8 mouse cellular contexts compared by ENCODE assay signal in the genomic region with DNA sequence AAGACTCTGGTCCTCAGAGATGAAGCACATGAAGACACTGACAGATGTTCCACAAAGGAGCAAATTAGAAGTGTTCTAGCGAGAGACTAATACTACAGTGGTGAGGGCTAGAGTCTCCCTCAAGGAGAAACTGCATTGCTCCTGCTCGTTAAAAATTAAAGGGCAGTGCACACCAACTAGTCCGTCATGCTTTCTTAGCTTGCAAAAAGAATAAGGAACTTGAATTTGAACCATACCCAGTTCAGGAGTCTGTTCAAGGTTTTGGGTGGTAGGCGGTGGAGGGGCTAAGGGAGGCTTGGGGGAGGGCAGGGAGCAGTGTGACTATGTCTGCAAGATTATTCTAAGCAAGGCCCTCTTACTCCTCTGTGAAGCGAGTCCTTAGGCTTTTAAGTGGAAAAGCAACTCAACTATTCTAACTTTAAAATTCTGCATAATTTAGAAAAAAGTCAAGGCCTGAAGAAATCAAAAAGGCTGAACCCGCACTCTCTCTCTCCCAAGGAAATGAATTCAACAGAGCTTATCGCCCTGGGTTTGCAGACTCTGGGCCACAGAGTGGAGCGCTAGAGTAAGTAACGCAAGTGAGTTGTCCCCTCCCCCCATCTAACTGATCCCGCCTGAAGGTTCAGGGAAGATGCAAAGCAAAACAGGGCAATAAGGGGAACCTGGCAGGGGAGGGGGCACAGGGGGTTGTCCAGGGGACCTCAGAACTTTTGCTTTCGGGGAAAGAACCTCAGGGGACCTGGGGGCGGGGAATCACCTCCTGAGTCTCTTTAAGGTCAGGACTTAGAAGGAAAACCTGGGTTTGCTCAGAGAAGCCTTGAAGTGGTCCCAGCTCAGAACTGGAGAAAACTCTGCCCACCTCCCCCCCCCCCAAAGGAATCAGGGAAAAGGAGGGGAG. TPM values are rescaled to one million over a fixed set of nuclear protein-coding genes. Genes with fewer than 3 reads are reported as not detected.
DNase-seq lines count a peak whose midpoint lies in the region; ATAC-seq and TF ChIP-seq lines count a peak whose summit lies in the region.

No protein-coding gene starts in this region.

- H3K4me1 ChIP-seq in megakaryocyte, embryonic 14.5 days: peaks cover 76% of the 10 kb centered on the region
- H3K4me1 ChIP-seq in brown adipose tissue, adult 24 weeks (ENCODE audit: control insufficient read depth, insufficient read depth, insufficient read length, low read length): peaks cover 11% of the 10 kb centered on the region
- H3K4me1 ChIP-seq in intestine, postnatal 0 days (replicated peaks; ENCODE audit: control insufficient read depth, insufficient read depth, low read length): peaks cover 3% of the 10 kb centered on the region
- peaks cover 9% of the 10 kb centered on the region; the same call in 1 of the 2 replicates for H3K4me1 ChIP-seq in spleen, adult 2 months (ENCODE audit: control insufficient read depth, insufficient read depth, insufficient read length)

- 44% methylated on average over 12 of the region's 12 CpGs for WGBS in intestine, postnatal 0 days
- WGBS in spleen, adult 2 months: 9% methylated on average over 12 of the region's 12 CpGs

- peak; percentile 97 for DNase-seq in heart, adult 11 months
- peak; percentile 53 for DNase-seq in lung, postnatal 25 days (ENCODE audit: low spot score)
- DNase-seq in spleen, adult 2 months (ENCODE audit: low read depth in 1 of 2, low spot score in 2 of 2): peak in 1 of 2 experiments; percentile 33

- ATAC-seq in megakaryocyte, adult 5-6 weeks (ENCODE audit: poor library complexity, severe bottlenecking): no peak
- ATAC-seq in intestine, postnatal 0 days: no peak
- ATAC-seq in monocyte, adult 5-6 weeks (replicated peaks; ENCODE audit: insufficient number of reproducible peaks, low FRiP score, low TSS enrichment, poor library complexity, severe bottlenecking): no peak

- H3K4me2 ChIP-seq in intestine, postnatal 0 days (replicated peaks; ENCODE audit: low read depth): peak overlapping the region; percentile 88

- peaks cover 35% of the 10 kb centered on the region for H3K27me3 ChIP-seq in megakaryocyte, embryonic 14.5 days (replicated peaks)
- H3K27me3 ChIP-seq in intestine, postnatal 0 days (replicated peaks; ENCODE audit: control insufficient read depth, insufficient read depth, low read length): no peaks in the 10 kb centered on the region
- no peaks in the 10 kb centered on the region for H3K27me3 ChIP-seq in spleen, adult 2 months (ENCODE audit: control insufficient read depth, insufficient read depth, low read length)

- no peak for TF ChIP-seq POLR2A in spleen, adult 2 months (IDR thresholded peaks at IDR 0.05; ENCODE audit: low read depth, low read length)

- no peaks in the 10 kb centered on the region for H3K36me3 ChIP-seq in megakaryocyte, embryonic 14.5 days (replicated peaks; ENCODE audit: low read length)
- peaks cover 4% of the 10 kb centered on the region; the same call in 1 of the 2 replicates for H3K36me3 ChIP-seq in intestine, postnatal 0 days (ENCODE audit: control insufficient read depth, insufficient read depth)
- no peaks in the 10 kb centered on the region for H3K36me3 ChIP-seq in spleen, adult 2 months (ENCODE audit: control insufficient read depth, insufficient read depth, low read length)

- peak; percentile 64 for TF ChIP-seq CTCF in intestine, postnatal 0 days (IDR thresholded peaks at IDR 0.05; ENCODE audit: low read depth)
- no peak; the same call in 1 of the 2 replicates for TF ChIP-seq CTCF in spleen, adult 2 months (IDR thresholded peaks at IDR 0.05; ENCODE audit: extremely low read depth, insufficient read depth, insufficient read length, insufficient replicate concordance)

- H3K27ac ChIP-seq in brown adipose tissue, adult 24 weeks (replicated peaks; ENCODE audit: low read depth, low read length): peak overlapping the region; percentile 83
- no peak overlapping the region; the same call in 1 of the 2 replicates for H3K27ac ChIP-seq in intestine, postnatal 0 days (ENCODE audit: low read depth, low read length)
- peak overlapping the region; percentile 41 for H3K27ac ChIP-seq in spleen, adult 2 months (ENCODE audit: insufficient read depth, low read length)

- no peaks in the 10 kb centered on the region for H3K9me3 ChIP-seq in megakaryocyte, embryonic 14.5 days
- H3K9me3 ChIP-seq in intestine, postnatal 0 days (ENCODE audit: control insufficient read depth): no peaks in the 10 kb centered on the region

- H3K9ac ChIP-seq in intestine, postnatal 0 days (ENCODE audit: low read depth, low read length): peak overlapping the region; percentile 40; the same call in 1 of the 2 replicates

- peak overlapping the region; percentile 95 for H3K4me3 ChIP-seq in megakaryocyte, embryonic 14.5 days (replicated peaks)
- peak overlapping the region; percentile 90 for H3K4me3 ChIP-seq in brown adipose tissue, adult 24 weeks (ENCODE audit: insufficient read depth, low read depth, low read length)
- peak overlapping the region; percentile 74 for H3K4me3 ChIP-seq in intestine, postnatal 0 days (ENCODE audit: low read depth, low read length)
- peak overlapping the region; percentile 83 for H3K4me3 ChIP-seq in spleen, adult 2 months (ENCODE audit: extremely low read depth, insufficient read depth, insufficient read length)

RNA-seq across cellular contexts. Expression of a gene that starts 2.4 kb away (rescaled TPM):
- 1.3 TPM in 1 of 2 replicates, not detected in the other for polyA plus RNA-seq in megakaryocyte, embryonic 14.5 days (2012; ENCODE audit: insufficient read depth, low replicate concordance)
- total RNA-seq in megakaryocyte, adult 5-6 weeks (2015): 30.5 and 33.2 TPM in 2 replicates
- 20.6 and 21.2 TPM in 2 replicates for total RNA-seq in megakaryocyte, adult 5-6 weeks (2017)
- 2.6 and 3.1 TPM in 2 replicates for polyA plus RNA-seq in brown adipose tissue, adult 24 weeks (2012; ENCODE audit: insufficient read depth, insufficient read length, missing spikeins)
- 14.5 and 15.1 TPM in 2 replicates for polyA plus RNA-seq in intestine, postnatal 0 days (2015; fragmentation: Nextera tagmentation; extraction: Ambion mirVana)
- 18.7 and 30.1 TPM in 2 replicates for polyA plus RNA-seq in spleen, adult 2 months (2012; rRNA removed)
- total RNA-seq in monocyte, adult 5-6 weeks (2017): 24.1 to 40.3 TPM (median 24.5 TPM) in 3 replicates

RNA-seq across cellular contexts. Expression of a gene that starts 56.2 kb away (rescaled TPM):
- polyA plus RNA-seq in megakaryocyte, embryonic 14.5 days (2012; ENCODE audit: insufficient read depth, low replicate concordance): 18.4 TPM in 1 of 2 replicates, not detected in the other
- total RNA-seq in megakaryocyte, adult 5-6 weeks (2015): 21.6 and 23.1 TPM in 2 replicates
- total RNA-seq in megakaryocyte, adult 5-6 weeks (2017): 34.1 and 38.5 TPM in 2 replicates
- polyA plus RNA-seq in brown adipose tissue, adult 24 weeks (2012; ENCODE audit: insufficient read depth, insufficient read length, missing spikeins): 18.9 and 23.4 TPM in 2 replicates
- 26.0 and 28.8 TPM in 2 replicates for polyA plus RNA-seq in intestine, postnatal 0 days (2015; fragmentation: Nextera tagmentation; extraction: Ambion mirVana)
- polyA plus RNA-seq in spleen, adult 2 months (2012; rRNA removed): 2.4 and 3.0 TPM in 2 replicates
- 22.5 to 48.1 TPM (median 41.8 TPM) in 3 replicates for total RNA-seq in monocyte, adult 5-6 weeks (2017)
